Mouse (Mus musculus) right cerebral cortex, postnatal 25 days (tissue): ENCODE data around the gene Fastkd5.
A peak's percentile ranks its signal among the peaks of the same experiment; 100 is the strongest.

Experiments
- DNase-seq: peaks from one replicate; pipeline ENCODE4 v3.0.0; 2022

The Fastkd5 gene

DNA sequence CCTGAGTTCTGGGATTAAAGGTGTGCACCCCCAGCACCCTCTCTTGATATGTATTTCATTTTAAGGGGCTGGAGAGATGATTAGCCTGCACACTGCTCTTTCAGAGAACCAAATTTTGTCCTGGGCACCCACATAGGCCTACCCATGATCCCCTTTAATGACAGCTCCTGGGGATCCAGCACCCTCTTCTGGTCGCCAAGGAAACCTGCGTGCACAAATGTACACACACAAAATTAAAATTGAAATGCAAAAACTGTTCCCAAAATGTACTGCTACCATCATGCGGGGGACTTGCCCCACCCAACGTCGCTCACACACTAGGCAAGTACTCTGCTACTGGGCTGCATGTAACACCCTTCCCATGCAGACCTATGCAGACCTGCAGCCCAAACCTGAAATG lies 54.9 kb downstream of the Fastkd5 start:
- no peak for DNase-seq

DNA sequence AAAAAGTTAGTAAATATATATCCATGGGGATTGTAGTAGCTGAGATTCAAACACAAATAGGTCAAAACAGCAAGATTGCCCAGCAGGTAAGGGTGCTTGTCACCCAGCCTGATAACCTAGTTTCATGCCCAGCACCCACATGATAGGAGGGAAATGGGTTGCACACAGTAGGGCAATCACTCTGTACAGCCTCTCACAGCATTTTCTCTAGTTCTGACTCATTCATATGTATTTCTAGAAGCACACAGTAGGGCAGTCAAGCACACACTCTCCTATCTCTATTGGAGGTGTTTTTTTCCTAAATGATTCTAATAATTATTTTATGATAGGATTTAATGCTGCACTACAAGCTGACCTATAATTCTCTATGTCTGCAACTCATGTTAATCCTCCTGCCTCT lies 59.9 kb downstream of the Fastkd5 start:
- DNase-seq = no peak

DNA sequence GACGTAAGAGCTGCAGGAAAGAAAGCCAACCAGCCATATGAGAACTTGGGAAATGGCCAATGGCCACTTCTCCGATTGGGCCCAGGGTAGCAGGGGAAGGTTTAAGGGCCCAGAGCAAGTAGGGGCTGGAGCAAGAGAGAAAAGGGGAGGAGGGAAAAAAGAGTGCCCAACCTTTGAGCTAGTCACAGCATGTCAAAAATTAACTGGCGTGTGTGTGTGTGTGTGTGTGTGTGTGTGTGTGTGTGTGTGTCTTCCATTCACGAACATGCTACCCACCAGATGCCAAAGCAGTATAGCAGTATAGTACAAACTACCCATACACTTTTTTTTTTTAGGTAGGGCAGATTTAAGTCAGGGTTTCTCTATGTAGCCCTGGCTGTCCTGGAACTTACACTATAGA lies 60.9 kb downstream of the Fastkd5 start:
- DNase-seq = no peak

DNA sequence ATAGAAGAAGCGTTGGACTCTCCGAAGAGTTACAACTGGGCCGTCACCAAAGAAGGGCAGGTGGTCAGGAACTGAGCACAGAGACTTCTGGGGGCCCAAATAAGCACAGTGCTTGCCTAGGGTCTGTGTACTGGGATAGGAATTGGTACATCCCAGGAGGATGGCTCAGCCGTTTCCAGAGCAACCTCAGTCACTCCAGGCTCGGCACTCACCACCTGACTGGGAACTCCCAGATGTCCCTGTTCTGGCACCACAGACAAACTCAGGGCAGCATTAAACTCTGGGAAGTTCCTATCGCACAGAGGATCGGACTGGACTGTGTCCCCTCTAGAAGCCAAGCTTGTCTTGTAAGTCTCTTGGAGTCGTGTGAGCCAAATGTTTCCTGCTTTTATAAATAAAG lies 64.8 kb downstream of the Fastkd5 start:
- DNase-seq = no peak

DNA sequence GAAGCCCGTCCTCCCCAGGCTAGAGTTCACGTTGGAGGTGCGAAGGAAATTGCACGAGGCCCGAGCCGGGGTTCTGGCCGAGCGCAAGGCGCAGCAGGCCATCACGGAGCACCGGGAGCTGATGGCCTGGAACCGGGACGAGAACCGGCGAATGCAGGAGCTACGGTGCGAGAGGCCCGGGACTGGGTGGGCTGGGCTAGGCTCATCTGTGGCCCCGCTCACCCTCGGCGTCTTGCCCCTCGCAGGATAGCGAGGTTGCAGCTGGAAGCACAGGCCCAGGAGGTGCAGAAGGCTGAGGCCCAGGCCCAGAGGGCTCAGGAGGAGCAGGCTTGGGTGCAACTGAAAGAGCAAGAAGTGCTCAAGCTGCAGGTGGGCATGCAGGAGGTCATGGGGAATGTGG lies 65.8 kb downstream of the Fastkd5 start:
- peak; percentile 37 for DNase-seq
